Mouse (Mus musculus) adipocyte (in vitro differentiated cells): ENCODE data around the gene Cfap77.
"Not testable (repeated sequence)": the region's sequence is repeated elsewhere in the genome, so short reads cannot be mapped to it uniquely, and the experiment has no call there.

Experiments
- DNase-seq: peaks from one replicate; pipeline ENCODE4 v3.0.0-alpha.2; 2016; ENCODE audit warnings: low spot score

Cfap77 gene

GRCm38 (mm10) chr2:29054991-29055390, at the start of gene Cfap77:
Gene Cfap77, minus strand, starts transcription at chr2:29055066.
- DNase-seq = peak; percentile 63

- not testable (repeated sequence) for DNase-seq
Observed at GRCm38 (mm10) chr2:29102416-29103377, 47.8 kb upstream of the Cfap77 start.

DNA sequence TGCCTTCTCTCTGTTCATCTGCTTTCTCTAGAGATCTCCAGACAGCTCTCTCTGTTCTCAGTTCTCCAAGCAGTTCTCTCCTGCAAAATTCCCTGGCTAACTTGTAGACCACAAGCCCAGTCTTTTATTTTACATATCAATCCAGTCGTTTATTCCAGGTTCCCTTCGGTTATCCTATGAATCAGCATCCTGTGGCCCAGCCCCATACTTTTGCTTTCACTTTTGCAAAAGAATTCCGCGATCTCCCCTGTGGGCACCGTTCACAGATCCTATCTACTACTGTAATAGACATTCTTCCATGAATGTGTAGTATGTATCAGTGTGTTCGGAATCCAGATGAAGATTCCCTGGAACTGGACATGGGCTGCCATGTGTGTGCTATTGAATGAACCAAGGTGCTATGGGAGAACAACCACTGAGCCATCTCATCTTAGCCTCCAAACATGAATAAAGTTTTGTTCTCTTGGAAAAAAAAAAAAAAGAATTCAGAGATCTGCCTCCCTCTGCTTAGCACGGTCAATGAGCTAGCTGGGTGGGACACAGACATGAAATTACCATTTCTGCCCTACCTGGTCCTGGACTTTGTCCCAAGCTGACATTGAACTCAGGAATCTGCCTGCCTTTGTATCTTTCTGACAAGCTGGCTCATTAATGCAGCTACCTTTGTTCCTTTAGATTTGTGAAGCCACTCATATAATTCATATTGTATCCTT, 46.1 kb upstream of the Cfap77 start:
- peak; percentile 16 for DNase-seq

GRCm38 (mm10) chr2:29099646-29100045, 44.8 kb upstream of the Cfap77 start:
- no peak for DNase-seq

DNA sequence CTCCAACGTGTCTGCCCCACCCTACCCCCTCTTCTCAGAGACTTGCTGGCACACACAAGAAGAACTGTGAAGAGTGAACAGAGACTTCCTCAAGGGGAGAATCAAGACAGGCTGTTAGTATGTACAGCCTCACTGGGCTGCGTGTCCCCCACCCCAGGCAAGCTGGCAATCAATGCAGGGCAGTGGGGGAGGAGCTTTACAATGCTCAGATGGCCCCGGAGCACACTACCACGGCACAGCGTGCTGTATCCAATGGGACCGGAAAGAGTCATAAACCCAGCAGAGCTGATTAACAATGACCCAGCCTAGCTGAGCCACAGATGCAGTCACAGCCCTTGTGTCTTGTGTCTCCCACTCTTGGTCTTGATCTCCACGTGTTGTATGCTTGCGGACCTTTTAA, 43.9 kb upstream of the Cfap77 start:
- no peak for DNase-seq

DNA sequence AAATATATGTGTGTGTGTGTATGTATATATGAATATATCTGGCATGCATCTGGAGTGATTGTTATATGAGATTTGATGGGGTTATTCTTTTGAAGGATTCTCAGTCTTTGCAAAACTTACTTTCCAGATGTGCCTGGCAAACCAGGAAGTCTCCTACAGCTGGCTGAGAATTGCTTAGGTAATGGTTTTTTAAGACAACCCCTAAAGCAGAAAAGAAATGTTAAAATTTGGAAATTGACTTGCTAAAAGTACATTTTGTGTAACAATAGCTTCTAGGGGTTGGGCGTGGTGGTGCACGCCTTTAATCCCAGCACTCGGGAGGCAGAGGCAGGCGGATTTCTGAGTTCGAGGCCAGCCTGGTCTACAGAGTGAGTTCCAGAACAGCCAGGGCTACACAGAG, 43.1 kb upstream of the Cfap77 start:
- DNase-seq = not testable (repeated sequence)

- no peak for DNase-seq
Observed at GRCm38 (mm10) chr2:29097465-29097864, 42.6 kb upstream of the Cfap77 start.

GRCm38 (mm10) chr2:29096751-29097150, 41.9 kb upstream of the Cfap77 start:
- no peak for DNase-seq

DNA sequence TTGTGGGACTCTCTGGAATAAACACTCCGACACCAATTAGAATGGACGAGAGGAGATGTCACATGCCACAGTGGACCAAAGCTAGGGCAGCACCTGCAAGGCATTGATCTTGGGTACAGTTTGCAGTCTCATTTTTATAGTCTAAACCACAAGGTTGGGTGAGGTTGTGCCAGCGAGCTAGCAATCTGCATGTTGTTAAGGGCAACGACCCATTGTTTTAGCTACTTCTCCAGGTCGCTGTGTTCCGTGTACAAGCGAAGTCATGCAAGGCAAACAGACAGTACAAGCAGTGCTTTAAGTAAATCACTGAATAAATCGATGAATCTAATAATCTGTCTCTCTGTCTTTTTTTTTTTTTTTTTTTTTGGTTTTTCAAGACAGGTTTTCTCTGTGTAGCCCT, 40.8 kb upstream of the Cfap77 start:
- DNase-seq = no peak

DNA sequence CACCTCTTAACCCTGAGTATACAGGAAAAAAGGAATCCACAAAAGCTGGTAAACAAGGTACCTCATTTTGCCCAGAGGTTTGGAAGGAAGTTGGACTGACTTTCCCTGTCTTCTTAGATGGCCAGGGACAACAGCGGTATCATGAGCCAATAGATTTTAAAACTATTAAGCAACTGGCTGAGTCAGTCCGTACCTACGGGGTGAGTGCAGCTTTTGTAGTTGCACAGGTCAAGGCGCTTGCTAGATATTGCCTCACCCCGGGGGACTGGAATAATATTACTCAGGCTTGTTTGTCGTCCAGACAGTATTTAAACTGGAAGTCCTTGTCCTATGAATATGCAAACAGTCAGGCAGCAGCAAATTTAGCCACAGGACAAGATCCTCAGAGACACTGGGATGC, 34.4 kb upstream of the Cfap77 start:
- DNase-seq = not testable (repeated sequence)

DNA sequence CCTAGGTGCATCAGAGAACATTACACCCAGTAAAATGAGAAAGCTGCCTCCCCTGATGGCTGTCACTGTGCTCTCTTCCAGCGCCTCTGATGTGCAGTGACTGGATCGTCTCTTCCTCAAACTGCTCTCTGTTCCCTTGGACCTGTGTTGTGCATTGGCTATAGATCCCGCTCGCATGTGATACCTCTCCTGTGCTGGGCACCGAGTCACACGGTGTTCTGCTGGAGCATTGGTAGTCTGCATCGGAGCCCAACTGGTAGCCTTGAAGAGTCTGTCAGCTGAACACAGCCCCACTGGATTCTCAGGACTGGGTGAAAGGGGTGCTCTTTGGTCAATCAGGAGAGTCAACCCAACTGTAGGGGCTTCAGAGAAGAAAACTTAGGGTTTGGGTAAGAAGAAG, 31.2 kb upstream of the Cfap77 start:
- no peak for DNase-seq

GRCm38 (mm10) chr2:29081965-29082364, 27.1 kb upstream of the Cfap77 start:
- peak; percentile 57 for DNase-seq

DNA sequence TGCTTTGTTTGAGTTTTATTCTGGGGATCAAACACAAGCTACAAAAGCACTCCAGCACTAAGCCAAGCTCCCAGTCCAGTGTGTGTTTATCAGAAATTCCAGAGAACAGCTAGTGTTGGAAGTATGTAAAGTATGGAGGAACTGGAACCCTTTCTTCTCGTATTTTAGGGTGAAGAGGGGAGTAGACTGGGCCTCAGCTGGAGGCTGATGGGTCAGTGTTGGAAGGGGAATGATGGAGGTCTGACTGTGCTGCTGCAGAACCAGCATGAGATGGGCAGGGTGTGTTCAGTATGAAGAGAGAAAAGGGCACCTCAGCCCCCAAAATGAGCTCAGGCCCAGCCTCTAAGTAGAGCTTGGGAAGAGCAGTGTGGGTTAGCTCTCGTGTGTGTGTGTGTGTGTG, 21.4 kb upstream of the Cfap77 start:
- DNase-seq = no peak

DNA sequence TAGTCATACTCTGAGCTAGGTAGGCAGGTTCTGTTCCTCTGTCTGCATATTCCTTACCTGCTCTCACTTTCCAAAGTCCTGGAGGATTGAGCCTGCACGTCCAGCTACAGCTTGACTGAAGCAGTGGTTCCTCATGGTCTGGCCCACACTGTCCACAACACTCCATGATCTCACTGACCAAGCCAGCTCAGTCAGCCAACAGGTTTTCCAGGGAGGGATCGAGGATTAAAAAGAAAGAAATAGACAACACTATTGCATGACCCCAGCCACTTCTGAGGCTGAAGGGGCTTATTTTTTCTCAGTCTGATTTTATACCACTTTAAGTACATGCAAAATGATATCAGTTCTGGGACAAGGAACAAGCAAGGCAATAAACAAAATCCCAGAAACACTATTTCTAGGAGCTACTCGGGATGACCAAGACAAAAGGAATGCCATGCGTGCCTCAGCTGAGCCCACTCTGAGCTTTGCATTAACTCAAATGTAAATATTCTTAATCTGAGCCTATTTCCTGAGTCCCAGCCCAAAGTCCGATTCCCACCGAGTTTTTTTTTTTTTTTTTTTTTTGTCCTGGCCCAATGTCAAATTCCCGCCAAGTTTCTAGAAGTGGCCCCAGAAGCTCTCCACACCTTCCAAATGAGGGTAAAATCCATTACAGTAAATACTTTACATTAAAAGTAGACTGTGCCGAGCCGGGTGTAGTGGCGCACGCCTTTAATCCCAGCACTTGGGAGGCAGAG, 20.6 kb upstream of the Cfap77 start:
- no peak for DNase-seq

DNA sequence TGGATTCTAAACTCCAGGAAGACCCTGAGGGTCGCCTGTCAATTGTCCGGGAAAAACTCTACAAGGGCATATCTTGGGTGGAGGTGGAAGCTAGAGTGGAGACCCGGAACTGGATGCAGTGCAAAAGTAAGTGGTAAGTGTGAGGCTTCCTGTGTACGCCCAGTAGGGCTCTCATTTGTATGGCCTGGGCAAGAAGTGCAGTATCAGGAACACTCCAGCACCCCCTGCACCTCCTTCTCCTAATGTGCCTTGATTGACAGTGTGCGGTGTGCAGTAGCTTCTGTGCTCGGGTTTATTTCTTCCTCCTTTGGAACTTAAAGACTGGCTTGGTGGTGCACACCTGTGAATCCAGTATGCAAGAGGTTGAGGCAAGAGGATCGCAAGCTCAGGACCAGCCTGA, 19.8 kb upstream of the Cfap77 start:
- DNase-seq = no peak

DNA sequence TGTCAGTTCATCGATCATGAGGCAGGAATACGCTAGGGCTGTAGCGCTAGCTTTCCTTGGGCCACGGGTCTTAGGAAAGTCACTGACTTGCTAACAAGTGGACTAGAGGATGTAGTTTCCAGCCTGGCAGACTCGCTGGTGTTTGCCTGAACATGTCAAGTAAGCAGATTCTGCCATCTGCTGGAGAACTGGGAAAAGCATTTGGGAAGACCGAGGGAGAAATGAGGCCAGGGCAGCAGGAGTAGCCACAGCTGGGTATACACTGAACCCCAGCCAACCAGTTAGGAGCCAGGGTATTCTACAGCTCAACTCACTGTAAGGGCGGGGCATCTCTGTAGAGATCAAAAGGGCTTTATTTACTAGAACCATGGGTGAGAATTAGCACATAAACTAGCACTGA, 11.5 kb upstream of the Cfap77 start:
- peak; percentile 64 for DNase-seq

DNA sequence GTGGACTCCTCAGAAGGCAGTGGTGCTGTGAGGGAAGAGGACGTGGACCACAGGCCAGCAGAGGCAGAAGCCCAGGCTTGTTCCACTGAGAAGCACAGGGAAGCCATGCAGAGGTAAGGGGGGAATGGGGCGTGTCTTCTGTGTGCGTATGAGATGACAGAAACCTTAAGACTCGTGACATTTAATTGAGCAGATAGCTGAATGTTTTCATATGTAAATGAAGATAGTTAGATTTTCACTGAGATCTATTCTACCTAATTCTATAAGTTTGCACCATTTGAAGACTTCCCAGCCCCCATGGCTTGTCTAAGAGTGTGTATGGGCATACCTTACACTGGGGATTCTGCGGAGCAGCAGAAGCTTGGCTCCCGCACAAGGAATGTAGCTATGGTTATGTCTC, 10.9 kb upstream of the Cfap77 start:
- DNase-seq = no peak

GRCm38 (mm10) chr2:29060135-29060597, 5.3 kb upstream of the Cfap77 start, which contains the start of gene Ttf1:
Gene Ttf1, plus strand, starts transcription at chr2:29060262.
- DNase-seq = peak; percentile 95

DNA sequence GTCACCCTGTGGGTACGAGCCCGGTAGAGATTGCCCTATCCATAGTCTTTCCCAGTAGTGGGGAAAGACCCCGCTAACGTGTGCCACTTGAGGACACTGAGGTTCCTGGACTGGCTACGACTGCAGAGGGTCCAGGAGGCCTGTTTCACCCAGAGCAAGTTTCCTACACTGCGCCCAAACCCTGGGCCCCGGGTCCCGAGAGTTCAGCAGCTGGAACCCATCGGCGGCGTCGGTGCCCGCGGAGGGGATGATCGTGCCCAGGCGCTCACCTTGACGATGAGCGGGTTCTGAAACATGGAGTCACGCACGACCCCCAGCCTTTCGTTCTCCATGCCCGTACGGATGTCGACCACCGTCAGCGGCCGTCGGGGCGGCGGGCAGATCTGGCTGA, 326 bp downstream of the Cfap77 start:
- no peak for DNase-seq

GRCm38 (mm10) chr2:29053802-29054544, 893 bp downstream of the Cfap77 start:
- peak; percentile 71 for DNase-seq

GRCm38 (mm10) chr2:29052943-29053454, 1.9 kb downstream of the Cfap77 start:
- DNase-seq = peak; percentile 60
